Mouse (Mus musculus) hindbrain, embryonic 10.5 days (tissue): ENCODE results near the gene Gm28374. TPM values are rescaled to one million over a fixed set of nuclear protein-coding genes. Genes with fewer than 3 reads are reported as not detected.
"Not testable (repeated sequence)": the region's sequence is repeated elsewhere in the genome, so short reads cannot be mapped to it uniquely, and the experiment has no call there.

ENCODE experiments used
- DNase-seq: peaks from one replicate; pipeline ENCODE4 v3.0.0-alpha.2; 2017; ENCODE audit warnings: low spot score
- H3K27ac ChIP-seq: fragments of 300-500 bp; sonication (generic); 2 replicates; pipeline ENCODE4 v1.5.1; 2016; ENCODE audit warnings: mild to moderate bottlenecking, moderate library complexity
- H3K27me3 ChIP-seq: fragments of 300-500 bp; sonication (generic); 2 replicates; pipeline ENCODE4 v1.6.1; 2016; ENCODE audit warnings: mild to moderate bottlenecking; ENCODE audit not compliant: poor library complexity, insufficient read depth, severe bottlenecking
- H3K36me3 ChIP-seq: fragments of 300-500 bp; sonication (generic); 2 replicates; pipeline ENCODE4 v1.6.1; 2016; ENCODE audit warnings: mild to moderate bottlenecking, moderate library complexity
- H3K4me1 ChIP-seq: fragments of 300-500 bp; sonication (generic); replicated peaks from 2 replicates; pipeline ENCODE4 v1.6.1; 2016; ENCODE audit warnings: mild to moderate bottlenecking
- H3K4me3 ChIP-seq: fragments of 300-500 bp; sonication (generic); 2 replicates; pipeline ENCODE4 v1.5.1; 2016; ENCODE audit warnings: mild to moderate bottlenecking, moderate library complexity
- H3K9me3 ChIP-seq: fragments of 300-500 bp; sonication (generic); 2 replicates; pipeline ENCODE4 v1.6.1; 2016; ENCODE audit warnings: mild to moderate bottlenecking, moderate library complexity
- WGBS: fragments of 180-500 bp; shearing (Covaris S2); methylation state at CpG from one replicate; pipeline ENCODE4 v1.1.7; 2016; 5-methylcytosine and 5-hydroxymethylcytosine counted together
- polyA plus RNA-seq: library from polyadenylated mRNA; unstranded; fragments of >200 nt; fragmentation: Nextera tagmentation; extraction: Ambion mirVana; gene quantifications from 2 replicates; pipeline ENCODE4 v1.2.1, GENCODE M21; 2016

Gene Gm28374
- 2.4 and 2.6 TPM in 2 replicates for polyA plus RNA-seq

DNA sequence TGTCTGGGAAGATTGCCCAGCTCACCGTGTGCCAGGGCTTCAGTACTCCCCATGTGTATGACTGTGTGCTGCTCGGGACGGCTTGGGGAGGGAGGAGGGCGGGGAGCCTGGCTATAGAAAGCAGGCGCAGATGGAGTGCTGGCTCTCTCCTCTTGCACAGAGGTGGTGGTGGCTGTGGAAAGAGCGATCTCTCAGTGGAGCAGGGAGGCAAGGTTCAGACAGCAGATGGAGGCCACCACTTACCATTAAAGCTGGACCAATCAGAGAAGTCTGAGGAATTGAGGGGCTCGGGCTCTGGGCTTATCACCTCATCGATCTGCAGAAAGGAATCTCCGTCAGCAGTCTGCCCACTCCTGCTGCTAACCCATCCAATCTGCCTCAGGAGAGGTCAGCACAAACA is at the start of gene Gm28374:
Gene Gm28374, minus strand, starts transcription at position 101 of the 400 bp plus-strand sequence.
- H3K4me1 ChIP-seq = peaks cover 32% of the 10 kb centered on the region
- H3K4me3 ChIP-seq = no peak within 1 kb of the TSS
- no peak within 1 kb of the TSS for H3K27ac ChIP-seq
- 91% methylated on average over 9 of the region's 9 CpGs for whole genome bisulfite sequencing
- peaks cover 45% of the 10 kb centered on the region for H3K36me3 ChIP-seq
- no peak for DNase-seq
- no peaks in the 10 kb centered on the region for H3K27me3 ChIP-seq
- no peaks in the 10 kb centered on the region for H3K9me3 ChIP-seq

DNA sequence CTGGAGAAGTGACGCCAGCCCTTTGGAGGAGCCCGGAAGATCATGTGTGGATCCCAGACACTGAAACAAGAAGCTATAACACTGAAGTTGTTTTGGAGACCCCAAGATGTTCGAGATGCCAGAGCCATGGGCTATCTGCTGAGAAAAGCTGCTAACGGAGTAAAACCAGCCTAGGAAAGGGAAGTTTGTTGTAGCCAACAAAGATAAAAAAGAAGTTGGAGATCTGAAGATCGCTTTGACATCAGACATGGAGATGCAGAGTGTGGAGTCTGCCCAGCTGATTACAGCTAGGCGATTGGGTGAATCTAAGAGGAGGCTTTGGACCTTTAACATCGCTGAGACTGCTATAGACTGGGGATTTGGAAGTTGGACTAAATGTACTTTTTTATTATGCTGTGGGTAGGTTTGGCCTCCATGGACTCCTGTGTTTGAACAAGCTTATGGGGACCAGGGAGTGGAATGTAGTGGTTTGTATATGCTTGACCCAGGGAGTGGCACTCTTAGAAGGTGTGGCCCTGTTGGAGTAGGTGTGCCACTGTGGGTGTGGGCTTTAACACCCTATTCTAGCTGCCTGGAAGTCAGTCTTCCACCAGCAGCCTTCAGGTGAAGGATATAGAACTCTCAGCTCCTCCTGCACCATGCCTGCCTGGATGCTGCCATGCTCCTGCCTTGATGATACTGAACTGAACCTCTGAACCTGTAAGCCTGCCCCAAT is 48.5 kb upstream of the Gm28374 start:
- not testable (repeated sequence) for DNase-seq, H3K9me3 ChIP-seq, H3K4me3 ChIP-seq, H3K27ac ChIP-seq, H3K27me3 ChIP-seq
- Histone ChIP-seq H3K4me1 (peaks cover 18% of the 10 kb centered on the region), H3K36me3 (peaks cover 24% of the 10 kb centered on the region)
- 81% methylated on average over 7 of the region's 7 CpGs for WGBS

- peak; percentile 93 for DNase-seq
- Histone ChIP-seq H3K4me1 (peaks cover 20% of the 10 kb centered on the region), H3K27me3 (no peaks in the 10 kb centered on the region), H3K36me3 (no peaks in the 10 kb centered on the region), H3K9me3 (no peaks in the 10 kb centered on the region), H3K27ac (peak within 1 kb of the TSS; percentile 89), H3K4me3 (peak within 1 kb of the TSS; percentile 60)
- WGBS = under 1% methylated on average over 32 of the region's 32 CpGs
Observed at GRCm38 (mm10) chr19:6127760-6128341, 45.8 kb upstream of the Gm28374 start, which contains the start of gene Snx15. Gene Snx15 (minus strand): TSS chr19:6128304.

DNA sequence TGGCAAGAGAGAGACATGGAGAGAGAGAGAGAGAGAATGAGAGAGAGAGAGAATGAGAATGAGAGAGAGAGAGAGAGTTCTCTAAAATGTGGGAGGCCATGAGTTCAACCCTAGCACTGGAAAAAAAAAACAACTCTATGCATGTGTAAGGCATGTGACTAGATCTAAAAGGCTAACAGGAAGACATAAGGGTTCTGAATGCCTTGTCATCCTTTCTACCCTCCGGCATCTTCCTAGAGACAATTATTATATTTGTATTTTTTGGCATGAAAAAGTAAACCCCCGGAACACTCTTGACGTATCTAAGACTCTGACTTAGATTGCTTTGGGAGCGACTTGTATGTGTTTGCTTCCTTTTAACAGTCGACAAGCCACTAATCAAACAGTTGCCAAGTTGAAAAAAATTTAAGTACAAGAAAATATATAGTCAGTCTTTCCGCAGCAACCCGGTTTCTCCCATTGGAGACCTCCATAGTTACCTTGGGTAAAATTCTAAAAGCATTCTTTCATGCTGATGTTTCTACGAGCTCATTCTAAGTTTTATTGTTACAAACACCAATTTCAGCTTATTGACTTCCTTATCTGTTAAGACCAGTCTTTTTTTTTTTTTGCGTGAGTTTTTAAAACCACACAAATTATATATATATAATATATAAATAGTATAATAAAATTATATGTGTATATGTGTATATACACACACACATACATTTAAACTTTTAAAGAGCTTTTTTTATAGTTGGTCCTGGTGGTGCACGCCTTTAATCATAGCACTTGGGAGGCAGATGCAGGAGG is 44.9 kb upstream of the Gm28374 start:
- WGBS = 75% methylated on average over 10 of the region's 10 CpGs
- H3K27ac ChIP-seq = peak overlapping the region; percentile 89
- no peaks in the 10 kb centered on the region for H3K9me3 ChIP-seq
- no peak for DNase-seq
- H3K36me3 ChIP-seq = no peaks in the 10 kb centered on the region
- no peaks in the 10 kb centered on the region for H3K27me3 ChIP-seq
- H3K4me3 ChIP-seq = peak overlapping the region; percentile 60
- peaks cover 21% of the 10 kb centered on the region for H3K4me1 ChIP-seq

DNA sequence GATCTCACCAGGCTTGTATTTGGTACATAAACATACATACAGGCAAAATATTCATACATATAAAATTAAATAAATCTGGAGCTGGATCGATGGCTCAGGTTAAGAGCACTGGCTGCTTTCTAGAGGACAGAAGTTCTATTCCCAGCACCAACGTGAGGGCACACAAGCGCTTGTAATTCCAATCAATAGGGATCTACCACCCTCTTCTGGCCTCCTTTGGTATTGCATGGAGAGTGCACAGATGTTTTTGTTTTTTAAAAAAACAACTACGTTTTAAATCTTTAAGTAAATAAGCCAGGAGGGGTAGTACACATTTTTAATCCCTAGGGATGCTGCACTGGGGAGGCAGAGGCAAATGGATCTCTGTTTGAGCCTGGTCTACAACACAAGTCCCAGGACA is 44.2 kb upstream of the Gm28374 start:
- Histone ChIP-seq H3K27me3 (no peaks in the 10 kb centered on the region), H3K4me3 (no peak overlapping the region), H3K9me3 (no peaks in the 10 kb centered on the region), H3K27ac (no peak overlapping the region), H3K36me3 (no peaks in the 10 kb centered on the region), H3K4me1 (peaks cover 28% of the 10 kb centered on the region)
- peak; percentile 39 for DNase-seq
- 26% methylated on average over 4 of the region's 4 CpGs for WGBS

- H3K4me1 ChIP-seq = peaks cover 36% of the 10 kb centered on the region
- DNase-seq = no peak
- 80% methylated on average over 2 of the region's 2 CpGs for WGBS
- no peak overlapping the region for H3K4me3 ChIP-seq
- H3K36me3 ChIP-seq = no peaks in the 10 kb centered on the region
- no peaks in the 10 kb centered on the region for H3K9me3 ChIP-seq
- H3K27me3 ChIP-seq = no peaks in the 10 kb centered on the region
- no peak overlapping the region for H3K27ac ChIP-seq
Observed at GRCm38 (mm10) chr19:6124898-6125297, 42.8 kb upstream of the Gm28374 start.

DNA sequence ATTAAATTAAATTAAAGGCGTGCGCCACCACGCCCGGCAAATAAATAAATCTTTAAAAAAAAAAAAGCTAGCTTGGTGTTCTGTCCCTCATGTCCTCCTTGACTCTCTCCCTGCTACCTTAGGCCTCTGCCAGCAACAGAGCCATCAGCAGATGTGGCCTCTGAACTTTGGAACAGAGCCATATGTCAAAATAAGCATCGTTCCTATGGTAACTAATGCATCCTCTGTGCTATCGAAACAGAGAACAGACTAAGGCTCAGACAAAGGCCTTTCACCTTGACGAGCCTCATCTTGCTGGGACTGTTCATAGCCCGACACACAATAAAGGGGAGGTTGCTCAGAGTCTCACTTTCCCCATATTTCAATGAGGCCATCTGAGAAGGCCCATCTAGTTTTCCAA is 41.3 kb upstream of the Gm28374 start:
- peak overlapping the region; percentile 57; the same call in 1 of the 2 replicates for H3K27ac ChIP-seq
- H3K36me3 ChIP-seq = no peaks in the 10 kb centered on the region
- DNase-seq = peak; percentile 18
- WGBS = 72% methylated on average over 8 of the region's 8 CpGs
- H3K4me3 ChIP-seq = no peak overlapping the region
- peaks cover 46% of the 10 kb centered on the region for H3K4me1 ChIP-seq
- H3K27me3 ChIP-seq = no peaks in the 10 kb centered on the region
- H3K9me3 ChIP-seq = no peaks in the 10 kb centered on the region

DNA sequence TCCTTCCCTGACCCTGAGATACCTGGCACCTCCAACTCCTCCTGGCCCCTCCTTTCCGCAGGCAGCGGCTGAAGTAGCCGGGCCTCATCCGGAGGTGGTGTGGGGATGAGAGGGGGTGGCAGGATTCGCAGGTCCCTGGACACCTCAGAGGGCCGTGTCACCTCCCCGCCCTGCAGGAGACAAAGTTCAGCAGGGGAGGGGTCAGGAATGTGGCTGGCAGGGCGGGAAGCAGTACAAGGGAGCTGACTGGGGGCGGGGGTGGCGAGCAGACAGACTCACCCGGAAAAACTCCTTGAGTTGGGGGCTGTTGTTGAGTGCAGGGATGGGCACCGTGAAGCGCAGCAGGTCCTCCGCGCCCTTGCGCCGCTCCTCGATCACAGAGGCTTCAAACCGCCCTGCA is 39.7 kb upstream of the Gm28374 start:
- peaks cover 48% of the 10 kb centered on the region for H3K4me1 ChIP-seq
- 0 out of 2 replicates have a peak, but pooled peaks cover 2% of the 10 kb centered on the region for H3K36me3 ChIP-seq
- H3K9me3 ChIP-seq = no peaks in the 10 kb centered on the region
- H3K27me3 ChIP-seq = no peaks in the 10 kb centered on the region
- peak overlapping the region; percentile 29; the same call in 1 of the 2 replicates for H3K4me3 ChIP-seq
- DNase-seq = no peak
- H3K27ac ChIP-seq = peak overlapping the region; percentile 66
- WGBS = 32% methylated on average over 19 of the region's 19 CpGs

GRCm38 (mm10) chr19:6118677-6119185 is 36.7 kb upstream of the Gm28374 start:
- DNase-seq = no peak
- WGBS = 4% methylated on average over 8 of the region's 8 CpGs
- peak overlapping the region; percentile 97 for H3K27ac ChIP-seq
- H3K36me3 ChIP-seq = peaks cover 31% of the 10 kb centered on the region
- H3K27me3 ChIP-seq = no peaks in the 10 kb centered on the region
- H3K4me3 ChIP-seq = peak overlapping the region; percentile 83
- H3K4me1 ChIP-seq = peaks cover 51% of the 10 kb centered on the region
- H3K9me3 ChIP-seq = no peaks in the 10 kb centered on the region

- Histone ChIP-seq H3K36me3 (peaks cover 37% of the 10 kb centered on the region), H3K27me3 (no peaks in the 10 kb centered on the region), H3K9me3 (no peaks in the 10 kb centered on the region), H3K4me3 (peak within 1 kb of the TSS; percentile 83), H3K27ac (peak within 1 kb of the TSS; percentile 97), H3K4me1 (peaks cover 46% of the 10 kb centered on the region)
- WGBS = under 1% methylated on average over 77 of the region's 77 CpGs
- DNase-seq = peak; percentile 92
Observed at GRCm38 (mm10) chr19:6117986-6118676, 36.1 kb upstream of the Gm28374 start, which contains the start of gene Sac3d1. Gene Sac3d1 (minus strand): TSS chr19:6118650.

DNA sequence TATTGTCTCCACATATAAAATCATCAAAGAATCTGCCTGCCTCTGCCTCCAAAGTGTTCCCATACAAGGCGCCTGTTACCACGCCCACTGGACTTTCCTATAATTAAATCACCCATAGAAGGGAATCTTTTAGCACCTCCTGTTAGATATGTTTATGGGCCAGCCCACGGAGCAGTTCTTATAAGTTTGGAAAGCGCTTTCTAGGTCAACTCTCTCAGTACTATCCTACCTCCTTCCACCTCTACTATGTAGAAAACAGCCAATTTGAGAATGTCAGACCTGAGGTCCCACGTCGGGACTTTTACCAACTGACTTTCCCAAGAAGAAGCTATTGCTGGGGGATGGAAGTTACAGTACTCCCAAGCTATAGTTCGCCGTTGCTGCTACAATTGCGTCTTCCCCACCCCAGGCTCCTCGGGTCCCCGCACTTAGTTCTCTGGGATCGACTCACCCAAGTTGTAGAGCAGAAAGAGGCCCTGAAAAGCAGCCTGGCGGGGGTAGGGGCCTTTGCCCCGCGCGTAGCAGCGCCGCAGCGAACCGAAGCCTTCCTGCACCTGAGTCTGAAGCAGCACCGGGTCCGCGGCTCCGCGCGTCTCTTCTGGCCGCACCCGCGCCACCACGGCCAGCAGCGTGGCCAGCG is 35.4 kb upstream of the Gm28374 start:
- H3K36me3 ChIP-seq = peaks cover 43% of the 10 kb centered on the region

More for the DNA sequence above, 35.4 kb upstream of the Gm28374 start:
- peaks cover 46% of the 10 kb centered on the region for H3K4me1 ChIP-seq
- peak overlapping the region; percentile 83 for H3K4me3 ChIP-seq
- 6% methylated on average over 32 of the region's 32 CpGs for WGBS
- no peaks in the 10 kb centered on the region for H3K27me3 ChIP-seq
- peak overlapping the region; percentile 97 for H3K27ac ChIP-seq
- DNase-seq = no peak
- H3K9me3 ChIP-seq = no peaks in the 10 kb centered on the region
